Mouse (Mus musculus) gastrocnemius, adult 18-20 months (tissue): ENCODE measurements around the gene Serpinf2. TPM values are rescaled to one million over a fixed set of nuclear protein-coding genes. Genes with fewer than 3 reads are reported as not detected.

ENCODE experiments used
- DNase-seq: peaks from one replicate; pipeline ENCODE4 v3.0.0; 2021; ENCODE audit warnings: low spot score
- long read RNA-seq, 2 experiments: library from polyadenylated mRNA; stranded (forward); transcript quantifications; one replicate each; pipeline ENCODE4 v2.0.0; 2021
- total RNA-seq, 2 experiments: library from RNA; stranded (reverse); gene quantifications; 2 replicates each; pipeline ENCODE4 v1.2.3; 2021

The Serpinf2 gene
- total RNA-seq = under 1 TPM in 1 of 2 experiments, not detected in 1; 0.36 TPM
- long read RNA-seq, experiment 1 = 0 reads
- long read RNA-seq, experiment 2 = 0 reads

- DNase-seq = no peak
Observed at GRCm38 (mm10) chr11:75439363-75439762, at the start of gene Serpinf2. TSS of gene Serpinf2 (minus strand) at chr11:75439591.

GRCm38 (mm10) chr11:75487496-75487895, 48.1 kb upstream of the Serpinf2 start:
- DNase-seq = no peak

GRCm38 (mm10) chr11:75486601-75487285, 47.4 kb upstream of the Serpinf2 start, which contains the start of gene Prpf8:
TSS of gene Prpf8 (plus strand) at chr11:75486816.
- DNase-seq = peak; percentile 99

- DNase-seq = no peak
Observed at GRCm38 (mm10) chr11:75486192-75486591, 46.8 kb upstream of the Serpinf2 start.

- DNase-seq = no peak
Observed at GRCm38 (mm10) chr11:75473376-75473775, 34.0 kb upstream of the Serpinf2 start.

GRCm38 (mm10) chr11:75472469-75473081, 33.2 kb upstream of the Serpinf2 start:
- DNase-seq = no peak

GRCm38 (mm10) chr11:75470675-75471074, 31.3 kb upstream of the Serpinf2 start:
- no peak for DNase-seq

- DNase-seq = no peak
Observed at GRCm38 (mm10) chr11:75469261-75469660, 29.9 kb upstream of the Serpinf2 start.

- DNase-seq = no peak
Observed at GRCm38 (mm10) chr11:75468410-75468809, 29.0 kb upstream of the Serpinf2 start.

- DNase-seq = peak; percentile 66
Observed at GRCm38 (mm10) chr11:75467512-75468215, 28.3 kb upstream of the Serpinf2 start.

- DNase-seq = no peak
Observed at GRCm38 (mm10) chr11:75466731-75467505, 27.5 kb upstream of the Serpinf2 start.

- no peak for DNase-seq
Observed at GRCm38 (mm10) chr11:75465051-75465450, 25.7 kb upstream of the Serpinf2 start.

- no peak for DNase-seq
Observed at GRCm38 (mm10) chr11:75464417-75464816, 25.0 kb upstream of the Serpinf2 start.

- no peak for DNase-seq
Observed at GRCm38 (mm10) chr11:75463624-75464023, 24.2 kb upstream of the Serpinf2 start.

- peak; percentile 95 for DNase-seq
Observed at GRCm38 (mm10) chr11:75462865-75463336, 23.5 kb upstream of the Serpinf2 start.

GRCm38 (mm10) chr11:75462253-75462783, 22.9 kb upstream of the Serpinf2 start:
- peak; percentile 96 for DNase-seq

- DNase-seq = no peak
Observed at GRCm38 (mm10) chr11:75461743-75462252, 22.4 kb upstream of the Serpinf2 start.

- peak; percentile 100 for DNase-seq
Observed at GRCm38 (mm10) chr11:75460844-75461742, 21.7 kb upstream of the Serpinf2 start, which contains the start of gene Tlcd2. TSS of gene Tlcd2 (plus strand) at chr11:75461715.

GRCm38 (mm10) chr11:75460103-75460843, 20.9 kb upstream of the Serpinf2 start:
- DNase-seq = peak; percentile 94
